Mouse (Mus musculus): ENCODE data around the gene Pik3c2b. TPM values are rescaled to one million over a fixed set of nuclear protein-coding genes. Genes with fewer than 3 reads are reported as not detected.
"Not testable (repeated sequence)": the region's sequence is repeated elsewhere in the genome, so short reads cannot be mapped to it uniquely, and the experiment has no call there.

The Pik3c2b gene
- 10 to 100 TPM in 3 of 4 experiments, 1 to 10 TPM in 1; 9.2 to 12.8 (median 11.0) TPM for total RNA-seq (2022)

DNA sequence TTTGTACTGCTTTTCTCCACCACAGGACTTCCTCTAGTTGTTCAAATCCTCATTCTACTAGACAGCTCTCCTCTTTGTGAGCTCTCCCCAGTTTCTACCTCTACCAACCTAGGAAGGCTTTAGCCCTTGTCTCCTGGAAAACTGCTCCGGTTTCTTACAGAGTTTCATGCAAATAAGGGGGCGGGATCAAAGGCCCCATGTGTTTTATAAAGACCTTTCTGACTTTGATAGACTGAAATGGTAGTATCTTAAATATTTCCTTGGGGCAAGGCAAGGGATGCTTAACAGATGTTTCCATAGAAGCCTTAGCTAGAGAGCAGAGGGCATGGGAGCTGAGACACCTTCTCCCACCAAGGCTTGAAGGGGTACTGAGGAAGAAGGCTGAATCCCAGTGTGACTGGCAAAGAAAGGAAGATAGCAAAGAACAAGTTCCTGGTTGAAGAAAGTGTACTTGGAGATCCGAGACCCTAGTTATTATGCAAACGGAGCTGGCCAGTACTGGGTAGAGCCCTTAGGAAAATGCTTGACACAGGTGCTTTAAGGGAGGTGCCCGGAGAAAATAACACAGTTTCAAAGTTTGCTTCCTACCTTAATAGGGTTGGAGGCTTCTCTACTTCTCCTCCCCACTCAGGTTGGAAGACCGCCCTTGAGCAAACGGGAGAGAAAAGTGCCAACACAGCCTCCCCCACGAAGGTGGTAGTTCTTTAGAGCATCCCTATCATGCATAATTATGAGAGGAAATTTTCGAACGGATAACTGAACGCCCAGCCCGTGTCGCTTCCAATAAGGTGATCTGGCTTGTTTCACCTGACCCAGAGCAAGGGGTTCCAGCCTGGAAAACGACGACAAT lies at the start of gene Pik3c2b:
Pik3c2b (plus strand) TSS at position 657 of the 850 bp plus-strand sequence.
- DNase-seq (ENCODE audit: low spot score in 2 of 2): no peak

DNA sequence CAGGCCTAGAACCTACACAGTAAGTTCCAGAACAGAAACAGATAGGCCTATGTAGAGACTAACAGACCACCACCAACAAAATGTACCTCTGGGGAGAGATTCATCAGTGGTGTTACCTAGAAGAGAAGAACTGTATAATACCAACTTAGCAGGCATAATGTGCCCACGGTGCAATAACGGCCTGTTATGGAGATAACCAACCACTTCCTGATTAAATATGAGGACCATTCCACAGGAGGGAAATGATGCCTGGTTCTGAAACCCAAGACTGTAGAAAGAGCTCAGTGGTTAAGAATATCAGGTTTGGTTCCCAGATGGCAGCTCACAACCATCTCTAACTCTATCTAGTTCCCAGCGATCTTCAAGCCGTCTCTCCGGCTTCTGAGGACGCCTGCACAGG lies 45.1 kb upstream of the Pik3c2b start:
- no peak for DNase-seq (ENCODE audit: low spot score in 2 of 2)

DNA sequence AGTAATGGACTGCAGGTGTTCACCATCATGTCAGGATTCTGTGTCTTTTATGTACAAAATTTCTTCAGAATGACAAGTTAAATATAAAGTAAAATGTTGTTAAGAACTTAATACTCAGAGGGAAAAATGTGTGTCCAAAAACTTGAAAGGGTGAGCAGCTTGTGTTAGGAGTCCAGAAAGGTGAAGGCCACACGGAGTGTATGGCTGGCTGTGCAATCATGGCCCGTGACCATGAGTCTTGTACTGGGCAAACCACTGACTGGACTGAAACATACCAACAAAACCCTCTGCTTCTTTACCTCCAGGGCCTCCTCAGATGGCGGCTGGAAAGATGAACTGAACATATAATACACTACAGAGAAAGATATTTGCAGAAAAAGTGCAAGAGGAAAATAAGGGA lies 38.9 kb upstream of the Pik3c2b start:
- DNase-seq (ENCODE audit: low spot score in 2 of 2): no peak

GRCm38 (mm10) chr1:133011955-133012841 lies 33.3 kb upstream of the Pik3c2b start:
- DNase-seq (ENCODE audit: low spot score in 2 of 2): no peak

GRCm38 (mm10) chr1:133013331-133013730 lies 32.1 kb upstream of the Pik3c2b start:
- no peak for DNase-seq (ENCODE audit: low spot score in 2 of 2)

DNA sequence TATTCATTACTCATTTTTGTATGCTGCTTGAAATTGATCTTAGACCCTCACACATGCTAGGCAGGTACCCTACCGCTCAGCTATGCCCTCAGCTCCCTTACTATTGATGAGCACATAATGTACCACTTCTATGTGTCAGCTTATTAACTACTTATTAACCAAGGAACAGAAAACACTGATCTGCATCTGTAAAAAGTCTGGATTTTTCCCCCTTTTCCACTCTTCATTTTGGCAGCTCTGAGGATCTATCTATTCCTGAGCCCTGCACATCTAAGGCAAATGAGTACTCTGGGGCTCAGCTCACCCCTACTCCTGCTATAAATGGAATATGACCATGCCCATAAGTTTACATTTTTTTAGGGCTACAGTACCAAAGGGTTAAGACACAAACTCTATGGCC lies 31.3 kb upstream of the Pik3c2b start:
- no peak for DNase-seq (ENCODE audit: low spot score in 2 of 2)

DNA sequence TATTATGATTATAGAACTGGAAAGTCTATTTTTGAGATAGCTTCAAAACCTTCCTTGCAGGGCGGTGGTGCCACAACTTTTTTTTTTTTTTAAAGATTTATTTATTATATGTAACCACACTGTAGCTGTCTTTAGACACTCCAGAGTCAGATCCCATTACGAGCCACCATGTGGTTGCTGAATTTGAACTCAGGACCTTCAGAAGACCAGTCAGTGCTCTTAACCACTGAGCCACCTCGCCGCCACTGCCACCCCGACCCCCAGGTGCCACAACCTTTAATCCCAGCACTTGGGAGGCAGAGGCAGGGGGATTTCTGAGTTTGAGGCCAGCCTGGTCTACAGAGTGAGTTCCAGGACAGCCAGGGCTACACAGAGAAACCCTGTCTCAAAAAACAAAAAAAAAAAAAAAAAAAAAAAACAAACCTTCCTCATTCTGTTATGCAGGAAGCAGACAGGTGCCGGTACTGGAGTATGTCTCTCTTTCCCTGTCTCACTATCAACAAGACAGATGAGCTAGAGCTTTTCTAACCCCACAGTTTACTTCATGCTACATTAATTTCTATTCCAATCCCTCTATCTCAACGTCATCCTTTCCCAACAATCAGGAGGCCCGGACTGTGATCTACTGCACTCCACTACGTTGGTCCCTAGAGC lies 28.6 kb upstream of the Pik3c2b start:
- DNase-seq (ENCODE audit: low spot score in 2 of 2): no peak

DNA sequence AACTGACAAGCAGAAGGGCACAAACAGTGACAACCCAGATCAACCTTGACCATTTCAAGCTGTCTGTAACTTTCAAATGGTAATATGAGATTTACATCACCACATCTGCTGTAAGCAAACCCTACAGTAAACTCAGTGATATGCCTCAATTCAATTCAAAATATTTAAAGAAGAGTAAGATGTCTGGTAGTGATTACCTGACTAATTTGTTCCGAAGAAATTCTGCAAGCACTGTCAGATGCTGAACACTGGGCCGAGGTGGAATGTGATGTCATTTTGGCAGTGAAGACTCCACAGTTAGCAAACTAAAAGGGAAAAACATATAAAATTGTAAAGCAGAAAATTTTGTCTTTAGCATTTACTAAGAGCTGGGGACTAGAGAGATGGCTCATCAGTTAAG lies 26.9 kb upstream of the Pik3c2b start:
- no peak for DNase-seq (ENCODE audit: low spot score in 2 of 2)

- no peak for DNase-seq (ENCODE audit: low spot score in 2 of 2)
These were observed 26.2 kb upstream of the Pik3c2b start for GRCm38 (mm10) chr1:133019312-133019711.

GRCm38 (mm10) chr1:133020137-133020894 lies 25.2 kb upstream of the Pik3c2b start:
- DNase-seq (ENCODE audit: low spot score in 2 of 2): no peak

GRCm38 (mm10) chr1:133021391-133021790 lies 24.1 kb upstream of the Pik3c2b start:
- DNase-seq (ENCODE audit: low spot score in 2 of 2): no peak

DNA sequence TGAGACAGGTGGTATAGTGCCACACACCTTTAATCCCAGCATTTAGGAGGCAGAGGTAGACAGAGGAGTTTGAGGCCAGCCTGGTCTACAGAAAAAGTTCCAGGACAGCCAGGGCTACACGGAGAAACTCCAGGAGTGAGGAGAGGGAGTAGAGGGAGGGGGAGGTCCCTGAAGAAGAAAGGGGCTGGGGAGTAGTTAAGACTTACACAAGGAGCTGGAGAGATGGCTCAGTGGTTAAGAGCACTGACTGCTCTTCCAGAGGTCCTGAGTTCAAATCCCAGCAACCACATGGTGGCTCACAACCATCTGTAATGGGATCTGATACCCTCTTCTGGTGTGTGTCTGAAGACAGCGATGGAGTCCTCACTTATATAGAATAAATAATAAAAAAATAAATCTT lies 23.5 kb upstream of the Pik3c2b start:
- DNase-seq (ENCODE audit: low spot score in 2 of 2): not testable (repeated sequence)

- DNase-seq (ENCODE audit: low spot score in 2 of 2): not testable (repeated sequence)
These were observed 21.7 kb upstream of the Pik3c2b start for GRCm38 (mm10) chr1:133023723-133024122.

GRCm38 (mm10) chr1:133024426-133024825 lies 21.0 kb upstream of the Pik3c2b start:
- DNase-seq (ENCODE audit: low spot score in 2 of 2): no peak

GRCm38 (mm10) chr1:133025051-133025795 lies 20.2 kb upstream of the Pik3c2b start:
- DNase-seq (ENCODE audit: low spot score in 2 of 2): peak; percentile 80 to 84

DNA sequence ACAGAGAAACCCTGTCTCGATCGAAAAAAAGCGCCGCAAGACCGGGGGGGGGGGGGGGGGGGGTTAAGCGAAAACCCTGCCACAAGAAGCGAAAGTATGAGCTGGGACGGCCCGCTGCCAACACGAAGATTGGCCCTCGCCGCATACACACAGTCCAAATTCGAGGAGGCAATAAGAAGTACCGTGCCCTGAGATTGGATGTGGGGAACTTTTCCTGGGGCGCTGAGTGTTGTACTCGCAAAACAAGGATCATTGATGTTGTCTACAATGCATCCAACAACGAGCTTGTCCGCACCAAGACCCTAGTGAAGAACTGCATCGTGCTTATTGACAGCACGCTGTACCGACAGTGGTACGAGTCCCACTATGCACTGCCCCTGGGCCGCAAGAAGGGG lies 19.7 kb upstream of the Pik3c2b start:
- not testable (repeated sequence) for DNase-seq (ENCODE audit: low spot score in 2 of 2)

DNA sequence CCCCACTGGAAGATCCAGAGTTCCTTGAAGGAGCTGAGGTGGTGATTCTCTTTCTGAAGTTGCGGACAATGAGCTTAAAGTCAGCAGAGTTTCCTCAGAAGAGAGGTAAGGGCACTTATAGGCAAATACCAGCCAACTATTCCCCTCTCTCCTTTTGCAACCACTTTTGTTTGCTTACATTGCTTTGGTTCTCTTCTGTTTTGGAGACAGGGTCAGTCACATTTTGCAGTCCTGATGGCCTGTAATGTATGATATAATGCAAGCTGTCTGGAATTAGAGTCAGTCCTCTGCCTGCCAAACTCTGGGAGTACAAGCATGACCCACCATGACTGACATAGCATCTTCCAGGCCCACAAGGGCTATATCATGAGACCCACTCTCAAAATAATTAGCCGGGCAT lies 18.3 kb upstream of the Pik3c2b start:
- DNase-seq (ENCODE audit: low spot score in 2 of 2): no peak

DNA sequence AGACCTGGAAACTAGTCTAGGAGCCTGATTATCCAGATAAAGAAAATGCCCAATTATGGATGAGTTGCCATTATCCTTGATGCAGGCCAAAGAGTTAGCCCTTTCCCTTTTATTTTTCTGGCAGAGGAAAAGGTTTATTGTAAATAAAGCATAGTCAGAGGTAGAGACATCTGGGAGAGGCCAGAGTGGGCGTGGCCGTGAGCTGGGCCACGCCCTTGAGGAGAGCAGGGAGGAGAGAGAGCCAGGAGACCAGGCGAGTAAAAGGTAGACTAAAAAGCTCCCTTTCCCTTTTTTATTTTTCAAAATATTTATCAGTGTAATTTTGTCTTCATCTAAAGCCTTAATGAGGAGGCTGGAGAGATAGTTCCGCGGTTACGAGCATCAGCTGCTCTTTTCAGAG lies 17.5 kb upstream of the Pik3c2b start:
- no peak for DNase-seq (ENCODE audit: low spot score in 2 of 2)

GRCm38 (mm10) chr1:133029744-133030143 lies 15.7 kb upstream of the Pik3c2b start:
- no peak for DNase-seq (ENCODE audit: low spot score in 2 of 2)

DNA sequence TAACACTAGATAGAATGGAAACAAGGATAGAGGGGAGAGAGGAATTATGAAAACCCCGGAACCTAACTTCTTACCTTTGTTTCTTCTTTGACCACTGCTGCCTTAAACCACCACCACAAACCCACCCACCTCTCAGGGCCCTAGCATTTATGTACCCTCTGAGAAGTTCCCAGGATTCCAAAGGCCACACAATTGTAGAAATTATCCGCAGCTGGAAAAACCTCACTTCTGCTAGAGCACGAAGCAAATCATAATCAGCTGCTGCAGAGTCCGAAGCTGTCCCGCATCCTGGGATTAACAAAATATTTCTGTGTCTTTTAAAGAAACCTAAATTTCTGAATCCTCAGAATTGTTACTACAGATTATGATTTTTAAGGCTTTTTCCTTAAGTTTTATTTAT lies 15.0 kb upstream of the Pik3c2b start, which contains the start of gene Mdm4:
Mdm4 (minus strand) TSS at position 101 of the 400 bp plus-strand sequence.
- DNase-seq (ENCODE audit: low spot score in 2 of 2): no peak
